Mouse (Mus musculus): ENCODE measurements around the gene Ccdc106. TPM values are rescaled to one million over a fixed set of nuclear protein-coding genes. Genes with fewer than 3 reads are reported as not detected.

The Ccdc106 gene
- polyA plus RNA-seq, 1 experiment from 2014 or later, result 5.1 TPM

- WGBS, result 85% methylated on average over 6 of the region's 6 CpGs
- Histone ChIP-seq H3K9me3 (replicated peaks) (no peaks in the 10 kb centered on the region; the same call in 1 of the 2 replicates), H3K27me3 (ENCODE audit: low read depth, poor library complexity, severe bottlenecking) (no peaks in the 10 kb centered on the region), H3K27ac (replicated peaks) (no peak overlapping the region), H3K36me3 (peaks cover 73% of the 10 kb centered on the region), H3K4me1 (peaks cover 20% of the 10 kb centered on the region), H3K4me3 (peak overlapping the region; percentile 95)
- DNase-seq (ENCODE audit: low spot score), result no peak
Measured at GRCm38 (mm10) chr7:5081241-5081640, 60.9 kb downstream of the Ccdc106 start.

GRCm38 (mm10) chr7:5081939-5082338 is 61.6 kb downstream of the Ccdc106 start:
- H3K4me3 ChIP-seq, result peak overlapping the region; percentile 95; the same call in 1 of the 2 replicates
- peaks cover 72% of the 10 kb centered on the region for H3K36me3 ChIP-seq

GRCm38 (mm10) chr7:5083325-5084105 is 63.2 kb downstream of the Ccdc106 start:
- 95% methylated on average over 18 of the region's 18 CpGs for WGBS
- H3K36me3 ChIP-seq, result peaks cover 72% of the 10 kb centered on the region
- H3K4me3 ChIP-seq, result no peak overlapping the region
- no peak overlapping the region for H3K27ac ChIP-seq (replicated peaks)
- peaks cover 20% of the 10 kb centered on the region for H3K4me1 ChIP-seq
- no peak for DNase-seq (ENCODE audit: low spot score)
- no peaks in the 10 kb centered on the region; the same call in 1 of the 2 replicates for H3K9me3 ChIP-seq (replicated peaks)
- no peaks in the 10 kb centered on the region for H3K27me3 ChIP-seq (ENCODE audit: low read depth, poor library complexity, severe bottlenecking)

More at GRCm38 (mm10) chr7:5081939-5082338, 61.6 kb downstream of the Ccdc106 start:
- 100% methylated on average over 2 of the region's 2 CpGs for WGBS
- no peak for DNase-seq (ENCODE audit: low spot score)
- no peaks in the 10 kb centered on the region; the same call in 1 of the 2 replicates for H3K9me3 ChIP-seq (replicated peaks)
- H3K27me3 ChIP-seq (ENCODE audit: low read depth, poor library complexity, severe bottlenecking), result no peaks in the 10 kb centered on the region
- peaks cover 20% of the 10 kb centered on the region for H3K4me1 ChIP-seq
- H3K27ac ChIP-seq (replicated peaks), result no peak overlapping the region

- H3K4me1 ChIP-seq, result peaks cover 17% of the 10 kb centered on the region
- peaks cover 80% of the 10 kb centered on the region for H3K36me3 ChIP-seq
- no peak overlapping the region for H3K4me3 ChIP-seq
- WGBS, result 100% methylated on average over 1 of the region's 1 CpGs
- H3K9me3 ChIP-seq (replicated peaks), result no peaks in the 10 kb centered on the region; the same call in 1 of the 2 replicates
- no peaks in the 10 kb centered on the region for H3K27me3 ChIP-seq (ENCODE audit: low read depth, poor library complexity, severe bottlenecking)
- H3K27ac ChIP-seq (replicated peaks), result no peak overlapping the region
- no peak for DNase-seq (ENCODE audit: low spot score)
Measured at GRCm38 (mm10) chr7:5085512-5085911, 65.2 kb downstream of the Ccdc106 start.

GRCm38 (mm10) chr7:5086921-5087440 is 66.6 kb downstream of the Ccdc106 start:
- Histone ChIP-seq H3K4me3 (no peak overlapping the region), H3K9me3 (replicated peaks) (no peaks in the 10 kb centered on the region; the same call in 1 of the 2 replicates), H3K27me3 (ENCODE audit: low read depth, poor library complexity, severe bottlenecking) (no peaks in the 10 kb centered on the region), H3K36me3 (peaks cover 92% of the 10 kb centered on the region), H3K27ac (replicated peaks) (no peak overlapping the region), H3K4me1 (peaks cover 3% of the 10 kb centered on the region; the same call in 1 of the 2 replicates)
- 94% methylated on average over 5 of the region's 5 CpGs for WGBS
- DNase-seq (ENCODE audit: low spot score), result no peak

- WGBS, result 92% methylated on average over 4 of the region's 4 CpGs
- H3K36me3 ChIP-seq, result peaks cover 98% of the 10 kb centered on the region
- no peaks in the 10 kb centered on the region; the same call in 1 of the 2 replicates for H3K9me3 ChIP-seq (replicated peaks)
- no peaks in the 10 kb centered on the region for H3K27me3 ChIP-seq (ENCODE audit: low read depth, poor library complexity, severe bottlenecking)
- no peak for DNase-seq (ENCODE audit: low spot score)
- H3K4me3 ChIP-seq, result no peak overlapping the region
- H3K27ac ChIP-seq (replicated peaks), result no peak overlapping the region
- H3K4me1 ChIP-seq, result no peaks in the 10 kb centered on the region
Measured at GRCm38 (mm10) chr7:5087886-5088285, 67.5 kb downstream of the Ccdc106 start.

GRCm38 (mm10) chr7:5089853-5090252 is 69.5 kb downstream of the Ccdc106 start:
- Histone ChIP-seq H3K4me1 (no peaks in the 10 kb centered on the region), H3K9me3 (replicated peaks) (no peaks in the 10 kb centered on the region; the same call in 1 of the 2 replicates), H3K36me3 (peaks cover 98% of the 10 kb centered on the region), H3K27me3 (ENCODE audit: low read depth, poor library complexity, severe bottlenecking) (no peaks in the 10 kb centered on the region), H3K27ac (replicated peaks) (no peak overlapping the region), H3K4me3 (no peak overlapping the region)
- 96% methylated on average over 15 of the region's 15 CpGs for WGBS
- no peak for DNase-seq (ENCODE audit: low spot score)

GRCm38 (mm10) chr7:5091008-5091728 is 70.8 kb downstream of the Ccdc106 start:
- WGBS, result 94% methylated on average over 15 of the region's 15 CpGs
- no peak overlapping the region for H3K27ac ChIP-seq (replicated peaks)
- no peaks in the 10 kb centered on the region for H3K4me1 ChIP-seq
- no peak overlapping the region for H3K4me3 ChIP-seq
- H3K36me3 ChIP-seq, result peaks cover 98% of the 10 kb centered on the region
- DNase-seq (ENCODE audit: low spot score), result no peak
- H3K27me3 ChIP-seq (ENCODE audit: low read depth, poor library complexity, severe bottlenecking), result no peaks in the 10 kb centered on the region
- H3K9me3 ChIP-seq (replicated peaks), result no peaks in the 10 kb centered on the region; the same call in 1 of the 2 replicates

- Histone ChIP-seq H3K4me3 (no peak overlapping the region), H3K27ac (replicated peaks) (no peak overlapping the region), H3K27me3 (ENCODE audit: low read depth, poor library complexity, severe bottlenecking) (no peaks in the 10 kb centered on the region), H3K36me3 (peaks cover 99% of the 10 kb centered on the region), H3K9me3 (replicated peaks) (no peaks in the 10 kb centered on the region), H3K4me1 (no peaks in the 10 kb centered on the region)
- 92% methylated on average over 6 of the region's 6 CpGs for WGBS
- no peak for DNase-seq (ENCODE audit: low spot score)
Measured at GRCm38 (mm10) chr7:5092381-5092780, 72.0 kb downstream of the Ccdc106 start.

- H3K4me3 ChIP-seq, result no peak overlapping the region
- H3K4me1 ChIP-seq, result no peaks in the 10 kb centered on the region
- H3K27me3 ChIP-seq (ENCODE audit: low read depth, poor library complexity, severe bottlenecking), result no peaks in the 10 kb centered on the region
- 88% methylated on average over 21 of the region's 21 CpGs for WGBS
- H3K9me3 ChIP-seq (replicated peaks), result no peaks in the 10 kb centered on the region
- no peak overlapping the region for H3K27ac ChIP-seq (replicated peaks)
- DNase-seq (ENCODE audit: low spot score), result no peak
- peaks cover 99% of the 10 kb centered on the region for H3K36me3 ChIP-seq
Measured at GRCm38 (mm10) chr7:5092831-5093510, 72.6 kb downstream of the Ccdc106 start.

- Histone ChIP-seq H3K27me3 (ENCODE audit: low read depth, poor library complexity, severe bottlenecking) (no peaks in the 10 kb centered on the region), H3K36me3 (peaks cover 60% of the 10 kb centered on the region), H3K9me3 (replicated peaks) (no peaks in the 10 kb centered on the region), H3K27ac (replicated peaks) (no peak overlapping the region), H3K4me3 (no peak overlapping the region), H3K4me1 (no peaks in the 10 kb centered on the region)
- DNase-seq (ENCODE audit: low spot score), result no peak
- WGBS, result 92% methylated on average over 5 of the region's 5 CpGs
Measured at GRCm38 (mm10) chr7:5098769-5099168, 78.4 kb downstream of the Ccdc106 start.

GRCm38 (mm10) chr7:5099796-5100195 is 79.4 kb downstream of the Ccdc106 start:
- DNase-seq (ENCODE audit: low spot score), result no peak
- Histone ChIP-seq H3K4me3 (no peak overlapping the region), H3K27me3 (ENCODE audit: low read depth, poor library complexity, severe bottlenecking) (no peaks in the 10 kb centered on the region), H3K9me3 (replicated peaks) (no peaks in the 10 kb centered on the region), H3K4me1 (no peaks in the 10 kb centered on the region), H3K27ac (replicated peaks) (no peak overlapping the region), H3K36me3 (peaks cover 50% of the 10 kb centered on the region)
- WGBS, result 92% methylated on average over 3 of the region's 3 CpGs
